ENCODE assay signal across 15 mouse cellular contexts in genomic region chr4:93579343-93579742, GRCm38 (mm10).
"Had no signal": no experiment of that assay in that cellular context is flagged by ENCODE, and none has a peak within 500 bp of the region (broad histone marks: within the 10 kb centered on the region; RNA-seq: fewer than 3 reads in every experiment).

No protein-coding gene starts in this region.

- H3K27me3 ChIP-seq: megakaryocyte, embryonic 14.5 days; neural tube, embryonic 12.5 days had no signal

- DNase-seq: kidney, adult 2 months; layer of hippocampus, adult 9-11 months; liver, postnatal 0 days; lung, embryonic 14.5 days; thymus, adult 18-20 months; thymus, postnatal 36 days had no signal

- H3K4me3 ChIP-seq: layer of hippocampus, adult 2 months; megakaryocyte, embryonic 14.5 days; neural tube, embryonic 12.5 days had no signal

- H3K4me2 ChIP-seq: liver, embryonic 11.5 days; lung, embryonic 14.5 days; neural tube, embryonic 12.5 days had no signal

- H3K9ac ChIP-seq: liver, embryonic 14.5 days; liver, postnatal 0 days; lung, embryonic 14.5 days; neural tube, embryonic 12.5 days had no signal

- ATAC-seq: intestine, postnatal 0 days; liver, postnatal 0 days; lung, postnatal 0 days had no signal

- H3K9me3 ChIP-seq: megakaryocyte, embryonic 14.5 days; neural tube, embryonic 12.5 days had no signal

- H3K36me3 ChIP-seq: neural tube, embryonic 12.5 days had no signal

- H3K27ac ChIP-seq: kidney, postnatal 0 days; layer of hippocampus, adult 2 months; liver, embryonic 14.5 days; macrophage; neural tube, embryonic 12.5 days had no signal

- H3K4me1 ChIP-seq: neural tube, embryonic 12.5 days had no signal
